Mouse (Mus musculus): ENCODE data around the gene Primpol. TPM values are rescaled to one million over a fixed set of nuclear protein-coding genes. Genes with fewer than 3 reads are reported as not detected.

Gene Primpol
- 3.7 and 5.3 TPM in 2 replicates for polyA plus RNA-seq (2015; fragmentation: Nextera tagmentation; extraction: Ambion mirVana)

GRCm38 (mm10) chr8:46616879-46617689 lies at the start of gene Primpol, which contains the start of gene Casp3:
Gene Primpol (minus strand): TSS chr8:46617212.
Gene Casp3 (plus strand): TSS chr8:46617291.

GRCm38 (mm10) chr8:46551615-46552440 lies 65.2 kb downstream of the Primpol start, which contains the start of gene Cenpu:
Gene Cenpu (plus strand): TSS chr8:46552028.

Other genes with a start within 250 kb of the Primpol start
- gene Acsl1, start 146.2 kb downstream of the Primpol start, polyA plus RNA-seq (2015; fragmentation: Nextera tagmentation; extraction: Ambion mirVana) = 10.4 and 11.6 TPM in 2 replicates
- 5.2 and 8.0 TPM in 2 replicates for gene Cenpu, start 65.2 kb downstream of the Primpol start, polyA plus RNA-seq (2015; fragmentation: Nextera tagmentation; extraction: Ambion mirVana)
- gene Casp3, start 79 bp upstream of the Primpol start, polyA plus RNA-seq (2015; fragmentation: Nextera tagmentation; extraction: Ambion mirVana) = 20.2 and 23.8 TPM in 2 replicates
- gene Irf2, start 122.5 kb upstream of the Primpol start, polyA plus RNA-seq (2015; fragmentation: Nextera tagmentation; extraction: Ambion mirVana) = 22.5 and 30.4 TPM in 2 replicates

Data from urinary bladder, postnatal 0 days (tissue).